Mouse (Mus musculus): ENCODE results near the gene Rock2. TPM values are rescaled to one million over a fixed set of nuclear protein-coding genes. Genes with fewer than 3 reads are reported as not detected.

Rock2 gene
- total and polyA plus RNA-seq, 3 experiments, result 2.5 to 74.6 (median 71.9) TPM

Other genes starting within 250 kb of the Rock2 start
- gene Ntsr2, start 241.5 kb upstream of the Rock2 start, total RNA-seq (2021), result 1 to 10 TPM in 1 of 2 experiments, under 1 TPM in 1; 0.76 to 3.3 TPM
- gene Ntsr2, start 241.5 kb upstream of the Rock2 start, polyA plus RNA-seq (2012; rRNA removed), result 6.5 and 11.8 TPM in 2 replicates
- gene Greb1, start 94.0 kb upstream of the Rock2 start, total RNA-seq (2021), result 10 to 100 TPM; 42.7 to 62.6 TPM
- 58.8 and 81.7 TPM in 2 replicates for gene Greb1, start 94.0 kb upstream of the Rock2 start, polyA plus RNA-seq (2012; rRNA removed)
- gene E2f6, start 83.9 kb upstream of the Rock2 start, total RNA-seq (2021), result 10 to 100 TPM; 35.9 to 46.1 TPM
- 16.4 and 18.6 TPM in 2 replicates for gene E2f6, start 83.9 kb upstream of the Rock2 start, polyA plus RNA-seq (2012; rRNA removed)
- gene Pqlc3, start 105.5 kb downstream of the Rock2 start, total RNA-seq (2021), result 10 to 100 TPM in 1 of 2 experiments, 1 to 10 TPM in 1; 9.4 to 15.0 TPM
- 63.1 and 84.9 TPM in 2 replicates for gene Pqlc3, start 105.5 kb downstream of the Rock2 start, polyA plus RNA-seq (2012; rRNA removed)
- gene 2410004P03Rik, start 116.8 kb downstream of the Rock2 start, total RNA-seq (2021), result not detected
- not detected in 2 replicates for gene 2410004P03Rik, start 116.8 kb downstream of the Rock2 start, polyA plus RNA-seq (2012; rRNA removed)